Mouse (Mus musculus): ENCODE measurements at regions not wholly inside any gene's neighbourhood (a gene's known extent, or its start where the extent isn't known, plus 50 kb on each side); places are given as distances from the start of the nearest gene placed in this dataset.

DNA sequence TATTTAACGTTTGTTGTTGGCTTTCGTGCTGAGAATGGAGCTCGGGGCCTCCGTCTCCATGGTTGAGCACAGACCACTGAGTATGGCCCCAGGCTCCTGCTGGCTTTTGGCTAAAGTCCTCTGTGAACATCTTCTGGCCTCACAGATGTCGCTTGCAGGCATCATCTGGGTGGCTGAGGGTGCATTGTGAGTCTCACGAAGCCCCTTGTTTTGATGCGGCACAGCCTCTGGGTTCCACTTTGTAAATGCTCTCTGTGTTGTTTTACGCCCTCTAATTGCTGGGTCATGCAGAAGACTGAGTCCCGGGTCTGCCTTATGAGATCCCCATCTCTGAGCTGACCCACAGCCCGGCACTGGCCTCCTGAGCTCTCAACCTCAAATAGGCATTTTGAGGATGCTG is 84.5 kb downstream of the Cryba4 start:
- no peak for DNase-seq
- TF ChIP-seq POLR2A (IDR thresholded peaks at IDR 0.05; ENCODE audit: low read depth, low read length) (no peak), CTCF (conservative IDR thresholded peaks at IDR 0.05; ENCODE audit: insufficient read depth, insufficient read length, low read depth, low read length) (no peak)
- Histone ChIP-seq H3K27ac (ENCODE audit: insufficient read depth, low read depth, low read length) (no peak overlapping the region), H3K36me3 (ENCODE audit: control insufficient read depth, insufficient read depth, low read length) (no peaks in the 10 kb centered on the region), H3K27me3 (replicated peaks; ENCODE audit: control insufficient read depth, insufficient read depth, low read length) (no peaks in the 10 kb centered on the region), H3K4me1 (ENCODE audit: control insufficient read depth, insufficient read depth, low read length) (no peaks in the 10 kb centered on the region), H3K4me3 (ENCODE audit: insufficient read depth, low read depth, low read length) (no peak overlapping the region)
- WGBS = 70% methylated on average over 10 of the region's 10 CpGs

DNA sequence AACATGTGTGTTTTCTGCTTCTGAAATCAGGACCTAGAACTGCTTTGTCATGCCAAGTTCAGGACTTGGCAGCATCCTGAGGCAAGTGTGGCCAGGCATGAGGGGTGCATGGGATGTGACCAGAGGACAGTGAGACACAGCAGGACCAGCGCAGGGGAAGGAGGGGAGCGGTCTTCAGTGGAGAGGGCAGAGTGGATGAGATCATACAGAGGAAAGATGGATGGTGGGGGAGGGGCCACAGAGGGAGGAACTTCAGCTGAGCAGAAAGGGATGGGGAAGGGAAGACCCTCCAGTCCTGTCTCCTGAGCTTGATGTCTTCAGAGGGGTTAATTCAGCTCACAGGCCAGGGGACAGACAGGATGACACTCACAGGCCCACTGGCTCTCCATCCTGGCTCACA is 81.0 kb downstream of the Cryba4 start:
- H3K27ac ChIP-seq (ENCODE audit: insufficient read depth, low read depth, low read length) = no peak overlapping the region
- H3K4me1 ChIP-seq (ENCODE audit: control insufficient read depth, insufficient read depth, low read length) = no peaks in the 10 kb centered on the region
- WGBS = 82% methylated on average over 2 of the region's 2 CpGs
- no peak for DNase-seq
- no peak for TF ChIP-seq POLR2A (IDR thresholded peaks at IDR 0.05; ENCODE audit: low read depth, low read length)
- no peak for TF ChIP-seq CTCF (conservative IDR thresholded peaks at IDR 0.05; ENCODE audit: insufficient read depth, insufficient read length, low read depth, low read length)
- H3K4me3 ChIP-seq (ENCODE audit: insufficient read depth, low read depth, low read length) = no peak overlapping the region
- H3K27me3 ChIP-seq (replicated peaks; ENCODE audit: control insufficient read depth, insufficient read depth, low read length) = no peaks in the 10 kb centered on the region
- H3K36me3 ChIP-seq (ENCODE audit: control insufficient read depth, insufficient read depth, low read length) = no peaks in the 10 kb centered on the region

DNA sequence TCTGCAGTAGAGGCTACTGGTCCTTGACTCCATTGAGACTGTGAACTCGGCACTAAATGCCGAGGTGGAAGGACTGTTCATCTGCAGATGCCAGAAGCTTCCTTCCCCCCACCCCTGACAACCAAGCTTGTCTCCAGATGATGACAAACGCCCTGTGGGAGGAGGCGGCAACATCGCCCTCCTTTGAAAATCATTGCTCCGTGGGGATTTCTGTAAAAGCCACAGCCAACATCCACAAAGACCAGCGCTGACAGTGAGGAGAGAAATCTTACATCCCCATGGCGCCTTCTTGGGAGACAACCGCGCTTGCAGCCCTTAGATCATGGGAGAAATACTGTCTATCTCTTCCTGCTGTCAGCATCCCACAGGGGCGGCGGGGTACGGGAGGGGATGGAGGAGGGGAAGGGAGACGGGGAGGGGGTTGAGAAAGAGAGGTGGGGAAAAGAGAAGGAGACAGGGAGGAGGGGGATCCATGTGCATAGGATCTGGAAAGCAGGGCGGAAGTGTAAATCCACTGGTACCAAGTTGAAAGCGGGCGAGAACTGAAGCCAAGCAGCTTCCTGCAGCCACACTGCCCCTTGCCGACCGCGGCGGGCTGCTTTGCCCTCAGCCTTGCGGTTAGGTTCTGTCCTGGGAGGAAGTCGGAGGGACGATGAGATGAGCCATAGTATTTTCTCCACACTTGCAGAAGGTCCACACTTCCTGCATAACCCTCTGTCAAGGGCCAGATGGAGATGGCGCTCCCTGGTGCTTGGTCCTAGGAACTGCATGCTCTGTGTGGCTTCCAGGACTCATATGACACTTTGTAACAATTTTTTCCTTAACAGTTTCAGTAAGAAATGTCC is 72.9 kb downstream of the Cryba4 start:
- Histone ChIP-seq H3K27ac (ENCODE audit: insufficient read depth, low read depth, low read length) (no peak overlapping the region), H3K4me3 (ENCODE audit: insufficient read depth, low read depth, low read length) (no peak overlapping the region), H3K4me1 (ENCODE audit: control insufficient read depth, insufficient read depth, low read length) (no peaks in the 10 kb centered on the region), H3K36me3 (ENCODE audit: control insufficient read depth, insufficient read depth, low read length) (no peaks in the 10 kb centered on the region), H3K27me3 (replicated peaks; ENCODE audit: control insufficient read depth, insufficient read depth, low read length) (no peaks in the 10 kb centered on the region)
- WGBS = 11% methylated on average over 25 of the region's 25 CpGs
- TF ChIP-seq CTCF (conservative IDR thresholded peaks at IDR 0.05; ENCODE audit: insufficient read depth, insufficient read length, low read depth, low read length) (peak; percentile 48; the same call in 1 of the 2 replicates), POLR2A (IDR thresholded peaks at IDR 0.05; ENCODE audit: low read depth, low read length) (no peak)
- peak; percentile 10 for DNase-seq

DNA sequence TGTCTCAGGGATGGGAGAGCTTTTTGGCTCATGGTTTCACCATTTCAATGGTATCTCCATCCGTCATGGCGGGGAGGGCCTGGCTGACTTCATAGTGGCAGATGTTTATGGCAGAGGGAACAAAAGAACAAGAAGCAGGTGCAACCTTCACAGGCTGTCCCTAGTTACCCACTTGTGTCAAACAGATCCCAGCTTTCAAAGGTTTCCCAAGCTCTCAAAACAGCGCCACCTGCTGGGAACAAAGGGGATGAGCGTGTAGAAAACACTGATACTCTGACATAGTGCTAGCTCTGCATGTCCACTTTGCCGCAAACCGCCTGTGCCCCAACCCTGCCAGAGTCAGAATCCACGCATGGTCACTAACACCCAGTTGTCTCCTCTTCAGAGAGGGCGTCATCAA is 69.5 kb downstream of the Cryba4 start:
- H3K4me1 ChIP-seq (ENCODE audit: control insufficient read depth, insufficient read depth, low read length) = no peaks in the 10 kb centered on the region
- H3K27ac ChIP-seq (ENCODE audit: insufficient read depth, low read depth, low read length) = no peak overlapping the region
- no peaks in the 10 kb centered on the region for H3K27me3 ChIP-seq (replicated peaks; ENCODE audit: control insufficient read depth, insufficient read depth, low read length)
- no peak overlapping the region for H3K4me3 ChIP-seq (ENCODE audit: insufficient read depth, low read depth, low read length)
- WGBS = 48% methylated on average over 8 of the region's 8 CpGs
- H3K36me3 ChIP-seq (ENCODE audit: control insufficient read depth, insufficient read depth, low read length) = no peaks in the 10 kb centered on the region
- TF ChIP-seq POLR2A (IDR thresholded peaks at IDR 0.05; ENCODE audit: low read depth, low read length) (no peak), CTCF (conservative IDR thresholded peaks at IDR 0.05; ENCODE audit: insufficient read depth, insufficient read length, low read depth, low read length) (peak; percentile 42)
- DNase-seq = peak; percentile 10

DNA sequence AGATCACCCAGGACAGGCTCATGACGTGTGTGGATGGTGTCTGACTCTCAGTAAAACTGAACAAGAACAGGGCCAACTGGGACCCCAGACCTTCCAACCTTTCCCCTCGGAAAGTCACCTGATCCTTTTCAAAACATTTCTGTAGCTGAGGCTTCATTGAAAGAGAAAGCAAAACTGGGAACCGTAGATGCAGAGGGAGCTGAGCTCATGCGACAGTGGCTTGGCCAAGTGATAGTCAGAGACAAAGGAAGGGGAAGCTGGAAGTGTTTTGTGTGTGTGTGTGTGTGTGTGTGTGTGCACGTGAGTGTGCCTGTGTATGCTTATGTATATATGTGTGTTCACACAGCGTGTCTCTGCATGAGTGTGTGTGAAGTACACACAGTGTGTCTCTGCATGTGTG is 56.7 kb downstream of the Cryba4 start:
- Histone ChIP-seq H3K4me1 (ENCODE audit: control insufficient read depth, insufficient read depth, low read length) (no peaks in the 10 kb centered on the region), H3K36me3 (ENCODE audit: control insufficient read depth, insufficient read depth, low read length) (no peaks in the 10 kb centered on the region), H3K27ac (ENCODE audit: insufficient read depth, low read depth, low read length) (no peak overlapping the region), H3K4me3 (ENCODE audit: insufficient read depth, low read depth, low read length) (no peak overlapping the region), H3K27me3 (replicated peaks; ENCODE audit: control insufficient read depth, insufficient read depth, low read length) (no peaks in the 10 kb centered on the region)
- TF ChIP-seq CTCF (conservative IDR thresholded peaks at IDR 0.05; ENCODE audit: insufficient read depth, insufficient read length, low read depth, low read length) (no peak), POLR2A (IDR thresholded peaks at IDR 0.05; ENCODE audit: low read depth, low read length) (no peak)
- WGBS = 39% methylated on average over 6 of the region's 6 CpGs
- no peak for DNase-seq

Data from kidney, adult 2 months (tissue).